Mouse (Mus musculus): Measurements from ENCODE around the gene Tnip3. TPM values are rescaled to one million over a fixed set of nuclear protein-coding genes. Genes with fewer than 3 reads are reported as not detected.

Gene Tnip3
- not detected in 2 replicates for polyA plus RNA-seq (2015; fragmentation: Nextera tagmentation; extraction: Ambion mirVana)

GRCm38 (mm10) chr6:65525192-65525591, at the start of gene Tnip3:
Gene Tnip3, plus strand, starts transcription at chr6:65525313.
- no peaks in the 10 kb centered on the region for H3K36me3 ChIP-seq (replicated peaks)
- WGBS (ENCODE audit: insufficient replicate concordance), result 54% methylated on average over 5 of the region's 5 CpGs
- H3K9me3 ChIP-seq (replicated peaks), result no peaks in the 10 kb centered on the region

GRCm38 (mm10) chr6:65498786-65499185, 26.3 kb upstream of the Tnip3 start:
- no peaks in the 10 kb centered on the region for H3K9me3 ChIP-seq (replicated peaks)
- H3K4me2 ChIP-seq, result no peak overlapping the region
- H3K36me3 ChIP-seq (replicated peaks), result no peaks in the 10 kb centered on the region
- ATAC-seq (ENCODE audit: insufficient read depth), result no peak
- H3K27me3 ChIP-seq, result no peaks in the 10 kb centered on the region
- no peak overlapping the region for H3K4me3 ChIP-seq (replicated peaks)
- H3K27ac ChIP-seq (replicated peaks), result no peak overlapping the region
- H3K9ac ChIP-seq, result no peak overlapping the region
- no peaks in the 10 kb centered on the region for H3K4me1 ChIP-seq (replicated peaks)

More at GRCm38 (mm10) chr6:65525192-65525591, at the start of gene Tnip3:
- no peak within 1 kb of the TSS for H3K4me3 ChIP-seq (replicated peaks)
- ATAC-seq (ENCODE audit: insufficient read depth), result no peak
- H3K27ac ChIP-seq (replicated peaks), result no peak within 1 kb of the TSS
- no peaks in the 10 kb centered on the region for H3K4me1 ChIP-seq (replicated peaks)
- no peak within 1 kb of the TSS for H3K9ac ChIP-seq
- no peak within 1 kb of the TSS for H3K4me2 ChIP-seq
- H3K27me3 ChIP-seq, result no peaks in the 10 kb centered on the region

GRCm38 (mm10) chr6:65510051-65510669, 15.0 kb upstream of the Tnip3 start:
- ATAC-seq (ENCODE audit: insufficient read depth), result no peak
- WGBS (ENCODE audit: insufficient replicate concordance), result 26% methylated on average over 4 of the region's 4 CpGs
- H3K4me2 ChIP-seq, result no peak overlapping the region
- H3K27ac ChIP-seq (replicated peaks), result no peak overlapping the region
- no peaks in the 10 kb centered on the region for H3K4me1 ChIP-seq (replicated peaks)
- no peaks in the 10 kb centered on the region for H3K27me3 ChIP-seq
- H3K9ac ChIP-seq, result no peak overlapping the region
- H3K36me3 ChIP-seq (replicated peaks), result no peaks in the 10 kb centered on the region
- H3K4me3 ChIP-seq (replicated peaks), result no peak overlapping the region
- H3K9me3 ChIP-seq (replicated peaks), result no peaks in the 10 kb centered on the region

- H3K4me1 ChIP-seq (replicated peaks), result no peaks in the 10 kb centered on the region
- H3K4me3 ChIP-seq (replicated peaks), result no peak overlapping the region
- ATAC-seq (ENCODE audit: insufficient read depth), result no peak
- 65% methylated on average over 3 of the region's 3 CpGs for WGBS (ENCODE audit: insufficient replicate concordance)
- H3K9ac ChIP-seq, result no peak overlapping the region
- no peak overlapping the region for H3K27ac ChIP-seq (replicated peaks)
- H3K36me3 ChIP-seq (replicated peaks), result no peaks in the 10 kb centered on the region
- H3K4me2 ChIP-seq, result no peak overlapping the region
- no peaks in the 10 kb centered on the region for H3K27me3 ChIP-seq
- no peaks in the 10 kb centered on the region for H3K9me3 ChIP-seq (replicated peaks)
Measured at GRCm38 (mm10) chr6:65513813-65514212, 11.3 kb upstream of the Tnip3 start.

GRCm38 (mm10) chr6:65516759-65517158, 8.4 kb upstream of the Tnip3 start:
- Histone ChIP-seq H3K4me1 (replicated peaks) (no peaks in the 10 kb centered on the region), H3K27ac (replicated peaks) (no peak overlapping the region), H3K36me3 (replicated peaks) (no peaks in the 10 kb centered on the region), H3K9ac (no peak overlapping the region), H3K4me2 (no peak overlapping the region), H3K9me3 (replicated peaks) (no peaks in the 10 kb centered on the region), H3K27me3 (no peaks in the 10 kb centered on the region), H3K4me3 (replicated peaks) (no peak overlapping the region)
- WGBS (ENCODE audit: insufficient replicate concordance), result 60% methylated on average over 8 of the region's 8 CpGs
- ATAC-seq (ENCODE audit: insufficient read depth), result no peak

- ATAC-seq (ENCODE audit: insufficient read depth), result no peak
- Histone ChIP-seq H3K4me2 (no peak overlapping the region), H3K9me3 (replicated peaks) (no peaks in the 10 kb centered on the region), H3K4me1 (replicated peaks) (no peaks in the 10 kb centered on the region), H3K9ac (no peak overlapping the region), H3K27ac (replicated peaks) (no peak overlapping the region), H3K36me3 (replicated peaks) (no peaks in the 10 kb centered on the region), H3K4me3 (replicated peaks) (no peak overlapping the region), H3K27me3 (no peaks in the 10 kb centered on the region)
- 68% methylated on average over 3 of the region's 3 CpGs for WGBS (ENCODE audit: insufficient replicate concordance)
Measured at GRCm38 (mm10) chr6:65520821-65521220, 4.3 kb upstream of the Tnip3 start.

- Histone ChIP-seq H3K27me3 (no peaks in the 10 kb centered on the region), H3K9me3 (replicated peaks) (no peaks in the 10 kb centered on the region), H3K27ac (replicated peaks) (no peak overlapping the region), H3K4me2 (no peak overlapping the region), H3K4me1 (replicated peaks) (no peaks in the 10 kb centered on the region), H3K36me3 (replicated peaks) (no peaks in the 10 kb centered on the region), H3K9ac (no peak overlapping the region), H3K4me3 (replicated peaks) (no peak overlapping the region)
- ATAC-seq (ENCODE audit: insufficient read depth), result no peak
- 13% methylated on average over 1 of the region's 1 CpGs for WGBS (ENCODE audit: insufficient replicate concordance)
Measured at GRCm38 (mm10) chr6:65527892-65528291, 2.8 kb downstream of the Tnip3 start.

- H3K4me2 ChIP-seq, result no peak overlapping the region
- H3K9me3 ChIP-seq (replicated peaks), result no peaks in the 10 kb centered on the region
- 48% methylated on average over 3 of the region's 3 CpGs for WGBS (ENCODE audit: insufficient replicate concordance)
- H3K27ac ChIP-seq (replicated peaks), result no peak overlapping the region
- no peaks in the 10 kb centered on the region for H3K4me1 ChIP-seq (replicated peaks)
- no peak overlapping the region for H3K4me3 ChIP-seq (replicated peaks)
- H3K27me3 ChIP-seq, result no peaks in the 10 kb centered on the region
- H3K9ac ChIP-seq, result no peak overlapping the region
- H3K36me3 ChIP-seq (replicated peaks), result no peaks in the 10 kb centered on the region
- ATAC-seq (ENCODE audit: insufficient read depth), result no peak
Measured at GRCm38 (mm10) chr6:65531232-65531848, 6.2 kb downstream of the Tnip3 start.

GRCm38 (mm10) chr6:65533687-65534086, 8.6 kb downstream of the Tnip3 start:
- H3K9me3 ChIP-seq (replicated peaks), result no peaks in the 10 kb centered on the region
- no peak overlapping the region for H3K27ac ChIP-seq (replicated peaks)
- ATAC-seq (ENCODE audit: insufficient read depth), result no peak
- H3K4me3 ChIP-seq (replicated peaks), result no peak overlapping the region
- no peak overlapping the region for H3K9ac ChIP-seq
- H3K4me2 ChIP-seq, result no peak overlapping the region
- H3K27me3 ChIP-seq, result no peaks in the 10 kb centered on the region
- H3K36me3 ChIP-seq (replicated peaks), result no peaks in the 10 kb centered on the region
- 78% methylated on average over 1 of the region's 1 CpGs for WGBS (ENCODE audit: insufficient replicate concordance)
- no peaks in the 10 kb centered on the region for H3K4me1 ChIP-seq (replicated peaks)

GRCm38 (mm10) chr6:65537327-65537884, 12.3 kb downstream of the Tnip3 start:
- Histone ChIP-seq H3K36me3 (replicated peaks) (no peaks in the 10 kb centered on the region), H3K9ac (no peak overlapping the region), H3K4me2 (no peak overlapping the region), H3K27ac (replicated peaks) (no peak overlapping the region), H3K4me3 (replicated peaks) (no peak overlapping the region), H3K27me3 (no peaks in the 10 kb centered on the region), H3K4me1 (replicated peaks) (no peaks in the 10 kb centered on the region), H3K9me3 (replicated peaks) (no peaks in the 10 kb centered on the region)
- ATAC-seq (ENCODE audit: insufficient read depth), result no peak
- WGBS (ENCODE audit: insufficient replicate concordance), result 69% methylated on average over 5 of the region's 5 CpGs

- ATAC-seq (ENCODE audit: insufficient read depth), result no peak
- Histone ChIP-seq H3K9ac (no peak overlapping the region), H3K27ac (replicated peaks) (no peak overlapping the region), H3K4me1 (replicated peaks) (no peaks in the 10 kb centered on the region), H3K36me3 (replicated peaks) (no peaks in the 10 kb centered on the region), H3K27me3 (no peaks in the 10 kb centered on the region), H3K4me3 (replicated peaks) (no peak overlapping the region), H3K9me3 (replicated peaks) (no peaks in the 10 kb centered on the region), H3K4me2 (no peak overlapping the region)
- 60% methylated on average over 9 of the region's 9 CpGs for WGBS (ENCODE audit: insufficient replicate concordance)
Measured at GRCm38 (mm10) chr6:65538022-65538652, 13.0 kb downstream of the Tnip3 start.
